Mouse (Mus musculus): ENCODE results near the gene Luc7l2.

DNA sequence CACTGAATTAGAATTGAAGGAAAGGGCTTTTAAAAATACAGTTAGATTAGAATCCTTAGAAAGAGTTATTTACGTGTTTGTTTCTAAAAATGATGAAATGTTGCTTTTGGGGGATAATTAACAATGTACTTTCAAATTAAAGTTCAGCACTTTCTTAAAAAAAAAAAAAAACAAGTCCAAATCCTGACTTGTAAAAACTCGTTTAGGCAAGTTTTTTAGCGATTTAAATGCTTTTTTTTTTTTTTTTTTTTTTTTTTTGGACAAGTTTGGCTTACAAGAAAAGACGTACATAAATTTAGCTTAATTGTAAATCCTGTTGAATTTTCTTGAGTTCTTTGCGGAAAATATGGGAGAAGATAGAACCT lies 1.5 kb downstream of the Luc7l2 start:
- TF ChIP-seq CTCF (IDR thresholded peaks at IDR 0.05; ENCODE audit: insufficient read depth, low read depth, low read length) (no peak), POLR2A (IDR thresholded peaks at IDR 0.05; ENCODE audit: insufficient read depth, low read depth, low read length) (no peak)
